Mouse (Mus musculus): ENCODE measurements around the gene Fam181b.

Gene Fam181b

DNA sequence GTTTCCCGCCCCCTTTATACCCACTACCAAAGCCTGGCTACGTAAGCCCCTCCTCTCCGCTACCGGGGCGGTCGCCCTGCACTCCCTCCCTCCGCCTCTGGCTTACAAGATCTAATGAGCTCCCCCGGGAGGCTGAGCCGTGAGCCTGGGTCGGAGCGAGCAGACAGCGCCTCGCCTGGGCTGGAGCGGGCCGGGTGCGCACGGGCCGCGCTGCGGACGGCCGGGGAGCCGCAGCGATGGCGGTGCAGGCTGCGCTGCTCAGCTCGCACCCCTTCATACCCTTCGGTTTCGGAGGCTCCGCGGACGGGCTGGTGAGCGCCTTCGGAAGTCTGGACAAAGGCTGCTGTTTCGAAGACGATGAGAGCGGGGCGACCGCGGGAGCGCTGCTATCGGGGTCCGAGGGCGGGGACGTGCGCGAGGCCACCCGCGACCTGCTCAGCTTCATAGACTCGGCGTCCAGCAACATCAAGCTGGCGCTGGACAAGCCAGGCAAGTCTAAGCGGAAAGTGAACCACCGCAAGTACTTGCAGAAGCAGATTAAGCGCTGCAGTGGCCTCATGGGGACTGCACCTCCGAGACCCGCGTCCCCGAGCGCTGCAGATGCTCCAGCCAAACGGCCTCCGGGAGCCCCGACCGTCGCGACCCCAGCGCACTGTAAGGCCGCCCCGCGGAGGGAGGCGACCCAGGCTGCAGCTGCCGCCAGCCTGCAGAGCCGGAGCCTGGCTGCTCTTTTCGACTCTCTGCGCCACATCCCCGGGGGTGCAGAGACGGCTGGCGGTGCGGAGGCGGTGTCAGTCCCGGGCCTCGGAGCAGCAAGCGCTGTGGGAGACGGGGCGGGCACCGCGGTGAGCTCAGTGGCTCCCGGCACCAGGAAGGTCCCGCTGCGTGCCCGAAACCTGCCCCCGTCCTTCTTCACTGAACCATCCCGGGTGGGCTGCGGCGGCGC lies at the start of gene Fam181b:
Fam181b (plus strand) TSS at position 81 of the 946 bp plus-strand sequence.
- peak; percentile 70 for DNase-seq

DNA sequence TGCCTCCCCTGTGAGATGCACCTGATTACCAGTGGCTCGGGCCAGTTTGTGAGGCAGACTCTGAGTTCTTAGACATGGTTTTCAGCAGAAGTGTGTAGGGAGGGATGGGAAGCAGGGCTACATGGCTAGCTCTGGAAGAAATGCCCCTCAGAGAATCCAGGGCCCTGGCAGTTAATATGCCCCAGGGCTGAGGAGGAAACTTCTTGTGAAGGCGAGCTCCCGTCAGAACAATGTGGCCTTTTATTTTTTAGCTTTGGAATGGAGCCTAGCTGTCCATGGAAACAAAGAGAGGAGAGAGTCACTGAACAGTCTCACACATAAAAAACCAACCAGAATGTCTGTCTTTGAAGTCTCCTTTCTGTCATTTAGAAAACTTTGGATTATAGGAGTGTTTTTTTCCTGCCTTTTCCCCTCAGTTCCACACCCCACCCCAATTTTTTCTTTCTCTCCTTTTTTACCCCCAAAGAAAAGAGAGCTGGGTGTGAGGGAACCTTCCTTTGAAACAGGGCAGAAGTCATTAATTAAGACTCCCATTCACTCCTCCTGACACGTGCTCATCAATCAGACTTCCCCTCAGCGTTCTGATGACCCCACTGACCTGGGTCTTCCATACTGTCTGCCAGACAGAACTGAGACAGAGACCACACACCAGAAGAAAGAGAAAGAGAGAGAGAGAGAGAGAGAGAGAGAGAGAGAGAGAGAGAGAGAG lies 41.7 kb upstream of the Fam181b start:
- peak; percentile 7 for DNase-seq

GRCm38 (mm10) chr7:93038472-93038828 lies 41.2 kb upstream of the Fam181b start:
- DNase-seq: no peak

DNA sequence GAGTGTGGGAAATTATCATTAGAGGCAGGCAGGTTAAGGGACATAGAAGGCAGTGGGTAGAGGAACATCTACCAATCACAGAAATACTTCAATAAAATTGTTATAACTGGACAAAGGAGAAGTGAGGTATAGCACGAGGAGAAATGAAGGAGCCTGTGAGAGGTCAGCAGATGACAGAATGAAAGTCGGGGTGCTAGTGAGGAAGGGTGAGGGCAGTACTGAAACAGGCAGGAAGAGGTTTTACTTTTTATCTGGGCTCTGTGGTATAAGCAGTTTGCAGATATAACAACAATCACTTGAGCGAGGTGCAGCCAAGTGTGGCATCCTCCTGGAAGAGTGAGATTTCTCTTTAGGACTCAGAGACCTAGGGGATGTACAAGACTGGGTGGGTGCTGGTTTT lies 40.1 kb upstream of the Fam181b start:
- no peak for DNase-seq

DNA sequence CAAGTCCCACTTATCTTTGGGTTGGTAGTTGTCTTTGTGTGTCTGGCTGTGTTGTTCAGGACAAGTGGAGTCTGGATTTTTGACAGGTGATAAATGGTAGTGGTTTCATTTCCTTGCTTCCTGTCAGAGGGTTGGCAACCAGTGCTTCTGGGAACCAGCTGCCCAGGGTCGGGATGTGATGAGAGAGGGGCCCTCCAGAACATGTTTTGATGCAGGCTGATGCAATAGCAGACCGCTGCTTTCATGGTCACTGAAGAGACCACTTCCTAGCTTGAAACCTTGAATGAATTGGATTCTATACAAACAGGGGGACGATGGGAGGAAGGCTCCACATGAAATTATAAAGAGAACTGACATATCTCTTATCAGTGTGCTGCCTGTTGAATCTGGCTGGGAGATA lies 35.3 kb upstream of the Fam181b start:
- no peak for DNase-seq

- DNase-seq: no peak
Measured at GRCm38 (mm10) chr7:93044788-93045187, 34.9 kb upstream of the Fam181b start.

GRCm38 (mm10) chr7:93060831-93061230 lies 18.8 kb upstream of the Fam181b start:
- no peak for DNase-seq

DNA sequence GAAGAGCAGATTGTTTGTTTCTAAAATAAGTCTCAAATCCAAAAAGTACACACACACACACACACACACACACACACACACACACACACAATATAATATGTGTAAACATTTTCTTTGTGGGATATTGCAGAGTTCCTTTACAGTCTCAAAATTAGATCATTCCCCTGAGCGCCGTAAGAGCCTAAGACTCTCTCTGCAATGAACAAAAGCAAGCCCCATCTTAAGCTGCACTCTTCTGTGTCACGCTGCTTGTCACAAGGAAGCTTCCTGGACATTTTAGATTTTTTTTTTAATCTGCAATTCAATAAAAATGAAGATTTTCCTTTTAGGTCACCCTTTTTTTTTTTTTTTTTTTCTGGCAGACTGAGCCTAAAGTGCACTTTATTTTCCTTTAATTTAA lies 17.9 kb upstream of the Fam181b start:
- DNase-seq: no peak

- no peak for DNase-seq
Measured at GRCm38 (mm10) chr7:93062189-93062588, 17.5 kb upstream of the Fam181b start.

DNA sequence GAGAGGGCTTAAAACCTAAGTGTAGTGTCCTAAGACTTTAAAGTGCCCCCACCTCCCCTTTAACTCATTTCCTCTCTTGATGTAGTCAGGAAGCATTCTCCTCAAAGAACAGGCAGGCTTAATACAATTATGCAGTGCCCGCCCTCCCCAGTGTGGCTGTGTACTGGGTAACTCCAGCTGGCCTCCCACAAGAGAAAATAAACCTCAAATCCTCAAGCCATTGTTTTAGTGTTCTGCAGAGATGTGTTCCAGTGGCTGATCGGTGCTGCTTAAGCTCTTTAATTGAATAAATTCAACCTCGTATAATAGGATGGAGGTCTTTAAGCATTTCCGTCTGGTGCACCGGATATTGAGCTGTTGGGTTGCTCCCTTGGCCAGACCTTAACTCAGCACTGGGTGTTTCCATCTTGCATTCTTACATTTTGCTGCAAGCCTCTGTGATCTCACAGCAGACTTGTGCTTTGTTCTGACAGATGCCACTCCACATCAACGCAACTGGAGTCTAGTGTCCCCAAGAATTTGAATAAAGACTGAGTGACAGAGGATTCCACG lies 12.1 kb upstream of the Fam181b start:
- no peak for DNase-seq

- no peak for DNase-seq
Measured at GRCm38 (mm10) chr7:93076435-93076960, 3.2 kb upstream of the Fam181b start.

DNA sequence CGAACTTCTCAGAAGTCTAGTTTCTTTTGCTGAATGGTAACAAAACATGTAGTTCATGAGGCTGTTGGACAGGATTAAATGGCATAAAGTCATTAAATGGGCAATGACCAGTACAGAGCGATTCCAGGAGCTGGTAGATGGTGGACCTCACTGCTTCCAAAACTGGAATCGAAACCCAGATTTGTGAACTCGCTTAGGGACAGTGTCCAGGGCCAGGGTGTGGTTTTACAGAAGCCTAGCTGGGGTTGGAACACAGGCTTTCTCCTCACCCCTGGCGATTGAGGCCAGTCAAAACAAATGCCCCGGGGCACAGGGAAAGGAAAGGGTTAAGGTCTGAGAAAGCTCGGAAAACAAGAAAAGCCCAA lies 263 bp upstream of the Fam181b start:
- DNase-seq: no peak

DNA sequence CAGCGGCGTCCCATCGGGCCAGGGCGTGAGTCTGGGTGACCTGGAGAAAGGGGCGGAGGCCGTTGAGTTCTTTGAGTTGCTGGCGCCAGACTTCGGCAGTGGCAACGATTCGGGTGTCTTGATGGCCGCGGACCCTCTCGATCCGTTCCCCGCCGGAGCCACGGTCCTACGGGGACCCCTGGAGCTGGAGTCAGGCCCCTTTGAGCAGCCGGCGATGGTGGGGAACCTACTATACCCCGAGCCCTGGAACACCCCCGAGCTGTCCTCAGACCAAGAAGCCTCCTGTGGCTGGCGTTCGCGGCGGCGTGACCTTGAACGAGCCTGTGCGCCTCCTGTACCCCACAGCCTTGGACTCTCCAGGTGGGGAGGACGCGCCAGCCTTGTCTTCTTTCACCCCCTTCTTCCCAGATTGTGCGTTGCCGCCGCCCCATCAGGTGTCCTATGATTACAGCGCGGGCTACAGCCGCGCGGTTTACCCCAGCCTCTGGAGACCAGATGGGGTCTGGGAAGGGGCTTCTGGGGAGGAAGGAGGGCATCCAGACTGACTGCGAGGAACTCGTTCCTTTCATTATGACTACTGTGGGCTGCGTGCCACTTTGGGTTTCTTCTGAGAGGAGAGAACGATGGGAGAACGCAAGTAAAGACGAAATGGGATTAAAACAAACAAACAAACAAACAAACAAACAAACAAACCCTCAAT lies 1.2 kb downstream of the Fam181b start:
- peak; percentile 14 for DNase-seq

- DNase-seq: peak; percentile 48
Measured at GRCm38 (mm10) chr7:93093371-93094058, 13.8 kb downstream of the Fam181b start.

DNA sequence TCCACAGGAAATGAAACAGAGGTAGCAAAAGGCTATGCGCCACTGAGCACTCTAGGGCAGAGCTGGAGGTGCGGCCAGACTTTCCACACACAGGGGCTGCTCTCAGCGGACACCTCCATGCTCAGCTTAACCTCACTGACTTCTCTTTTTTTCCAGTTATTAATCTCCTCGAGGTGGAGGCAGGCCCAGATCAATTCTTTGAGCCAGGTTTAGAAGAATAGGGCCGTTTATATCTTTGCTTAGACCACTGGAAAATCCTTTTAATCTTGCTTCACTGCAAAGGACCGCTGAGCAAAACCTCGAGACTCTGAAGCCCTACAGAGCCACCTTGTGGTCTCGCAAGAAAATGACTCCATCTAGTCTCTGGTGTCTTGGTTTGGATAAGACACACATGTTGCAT lies 15.8 kb downstream of the Fam181b start:
- peak; percentile 45 for DNase-seq

DNA sequence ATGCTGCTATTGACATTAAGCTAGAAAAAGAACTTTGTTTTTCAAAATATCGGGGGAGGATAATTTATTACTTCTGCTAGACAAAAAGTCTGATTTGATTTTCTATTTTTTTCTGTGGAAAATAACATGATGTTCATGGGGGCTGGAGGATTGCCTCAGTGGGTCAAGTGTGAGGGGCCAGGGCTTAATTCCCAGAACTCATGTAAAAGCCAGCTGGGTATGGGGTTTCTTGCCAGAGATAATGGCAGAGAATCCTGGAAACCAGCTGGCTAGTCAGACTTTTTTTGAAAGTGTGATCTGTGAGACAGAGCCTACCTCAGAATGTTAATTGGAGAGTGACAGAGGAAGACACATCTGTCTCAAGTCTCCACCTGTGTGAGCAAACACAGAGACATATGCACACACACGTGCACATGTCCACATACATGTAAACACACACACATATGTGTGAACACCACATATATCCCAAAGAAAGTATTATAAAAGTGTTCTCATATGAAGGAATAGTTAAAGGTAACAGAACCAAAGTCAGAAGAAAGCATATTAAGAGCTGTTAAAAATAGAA lies 25.2 kb downstream of the Fam181b start:
- no peak for DNase-seq

GRCm38 (mm10) chr7:93110370-93110965 lies 30.8 kb downstream of the Fam181b start:
- DNase-seq: no peak

GRCm38 (mm10) chr7:93111056-93111455 lies 31.4 kb downstream of the Fam181b start:
- no peak for DNase-seq

- no peak for DNase-seq
Measured at GRCm38 (mm10) chr7:93117561-93117960, 37.9 kb downstream of the Fam181b start.

DNA sequence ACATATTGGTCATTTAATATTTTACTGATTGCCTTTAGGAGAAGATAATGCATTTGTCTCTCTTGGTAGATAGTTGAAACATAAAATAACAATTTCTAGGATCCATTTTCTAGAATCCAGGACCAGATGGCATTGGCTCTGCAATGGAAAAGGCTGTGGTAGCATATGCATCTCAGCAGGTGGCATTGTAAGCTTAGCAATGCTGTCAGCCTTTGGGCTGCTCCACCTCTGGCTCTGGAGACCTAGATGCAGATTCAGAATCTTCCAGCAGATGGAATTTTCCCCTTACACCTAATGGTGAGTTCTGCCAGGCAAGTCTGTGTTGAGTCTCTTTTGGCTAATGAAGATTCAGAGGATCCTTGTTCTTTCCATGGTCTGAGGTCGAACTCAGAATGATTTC lies 44.3 kb downstream of the Fam181b start:
- no peak for DNase-seq
